Mouse (Mus musculus): ENCODE results near the gene 2310034G01Rik.
A peak's percentile ranks its signal among the peaks of the same experiment; 100 is the strongest.

Gene 2310034G01Rik

GRCm38 (mm10) chr19:46313116-46313515 lies 37.0 kb downstream of the 2310034G01Rik start:
- DNase-seq, result no peak

GRCm38 (mm10) chr19:46312566-46312965 lies 37.5 kb downstream of the 2310034G01Rik start:
- no peak for DNase-seq

- DNase-seq, result no peak
Measured at GRCm38 (mm10) chr19:46311341-46311740, 38.8 kb downstream of the 2310034G01Rik start.

GRCm38 (mm10) chr19:46310312-46310865 lies 39.7 kb downstream of the 2310034G01Rik start:
- DNase-seq, result no peak

DNA sequence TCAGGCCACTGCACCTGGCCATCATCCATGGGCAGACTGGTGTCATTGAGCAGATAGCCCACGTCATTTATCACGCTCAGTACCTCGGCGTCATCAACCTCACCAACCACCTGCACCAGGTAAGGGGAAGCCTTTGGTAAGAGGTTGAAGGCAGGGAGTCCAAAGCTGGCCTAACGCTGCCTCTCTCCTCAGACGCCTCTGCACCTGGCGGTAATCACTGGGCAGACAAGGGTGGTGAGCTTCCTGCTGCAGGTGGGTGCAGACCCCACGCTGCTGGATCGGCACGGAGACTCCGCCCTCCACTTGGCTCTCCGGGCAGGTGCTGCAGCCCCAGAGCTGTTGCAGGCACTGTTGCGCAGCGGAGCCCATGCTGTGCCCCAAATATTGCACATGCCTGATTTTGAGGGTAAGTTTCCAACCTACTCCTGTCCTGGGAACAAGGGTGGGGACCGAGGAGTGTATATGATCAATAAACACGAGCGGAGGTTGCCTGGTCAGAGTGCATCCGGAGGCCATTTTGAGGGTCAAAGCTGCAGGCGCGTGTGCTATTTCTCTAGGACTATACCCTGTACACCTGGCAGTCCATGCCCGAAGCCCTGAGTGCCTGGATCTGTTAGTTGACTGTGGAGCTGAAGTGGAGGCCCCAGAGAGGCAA lies 40.3 kb downstream of the 2310034G01Rik start:
- DNase-seq, result no peak

DNA sequence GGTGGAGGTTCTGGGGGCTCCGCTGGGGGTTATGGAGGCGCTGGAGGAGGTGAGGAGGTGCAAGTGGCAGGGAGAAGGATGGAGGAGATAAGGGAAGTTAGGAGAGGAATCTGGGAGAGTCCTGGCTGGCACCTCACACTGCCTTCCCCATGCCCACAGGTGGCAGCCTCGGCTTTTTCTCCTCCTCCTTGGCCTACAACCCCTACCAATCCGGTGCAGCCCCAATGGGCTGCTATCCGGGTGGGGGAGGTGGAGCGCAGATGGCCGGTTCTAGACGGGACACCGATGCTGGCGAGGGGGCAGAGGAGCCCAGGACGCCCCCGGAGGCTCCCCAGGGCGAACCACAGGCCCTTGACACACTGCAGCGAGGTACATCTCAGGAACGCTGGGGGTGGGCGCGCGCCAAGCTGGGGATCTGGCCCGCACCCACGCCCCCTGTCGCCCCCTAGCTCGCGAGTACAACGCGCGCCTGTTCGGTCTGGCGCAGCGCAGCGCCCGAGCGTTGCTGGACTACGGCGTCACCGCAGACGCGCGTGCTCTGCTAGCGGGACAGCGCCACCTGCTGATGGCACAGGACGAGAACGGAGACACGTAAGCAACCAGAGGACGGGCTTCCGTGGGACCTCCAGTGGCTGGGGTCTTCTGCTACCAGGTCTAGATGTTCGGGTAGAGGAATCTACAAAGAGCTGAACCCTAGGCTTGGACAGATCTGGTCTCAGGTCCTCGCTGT lies 41.2 kb downstream of the 2310034G01Rik start:
- peak; percentile 97 for DNase-seq

- DNase-seq, result no peak
Measured at GRCm38 (mm10) chr19:46308303-46308702, 41.8 kb downstream of the 2310034G01Rik start.

DNA sequence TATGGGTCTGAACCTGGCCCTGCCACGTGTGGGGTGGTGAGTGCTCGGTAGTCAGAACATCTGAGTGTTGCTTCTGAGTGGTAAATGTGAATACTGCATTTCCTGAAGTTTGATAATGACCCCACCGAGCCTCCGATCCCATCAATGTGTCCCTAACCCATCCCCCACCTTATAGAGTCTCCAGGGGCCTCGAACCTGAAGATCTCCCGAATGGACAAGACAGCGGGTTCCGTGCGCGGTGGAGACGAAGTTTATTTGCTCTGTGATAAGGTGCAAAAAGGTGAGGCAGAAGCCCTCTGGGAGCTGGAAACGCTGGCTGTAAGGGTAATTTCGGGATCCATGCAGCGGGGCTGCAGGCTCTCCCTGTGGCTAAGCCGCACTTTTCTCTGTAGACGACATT lies 42.3 kb downstream of the 2310034G01Rik start:
- no peak for DNase-seq

DNA sequence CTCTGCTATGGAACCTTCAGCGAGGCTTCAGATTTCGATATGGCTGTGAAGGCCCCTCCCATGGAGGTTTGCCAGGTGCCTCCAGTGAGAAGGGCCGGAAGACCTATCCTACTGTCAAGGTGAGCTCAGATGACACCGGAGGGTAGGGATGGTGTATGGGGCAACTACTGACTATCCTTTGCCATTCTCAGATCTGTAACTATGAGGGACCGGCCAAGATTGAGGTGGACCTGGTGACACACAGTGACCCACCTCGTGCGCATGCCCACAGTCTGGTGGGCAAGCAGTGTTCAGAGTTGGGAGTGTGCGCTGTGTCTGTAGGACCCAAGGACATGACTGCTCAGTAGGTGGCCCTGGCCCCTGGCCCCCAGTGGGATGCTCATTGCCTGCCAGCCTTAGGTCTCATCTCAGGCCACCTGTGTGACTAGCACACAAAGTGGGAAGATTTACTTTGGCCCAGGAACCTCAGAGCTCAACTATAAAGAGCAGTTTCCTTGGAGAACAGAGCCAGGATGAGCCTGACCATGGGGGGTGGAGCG lies 43.3 kb downstream of the 2310034G01Rik start:
- DNase-seq, result no peak

DNA sequence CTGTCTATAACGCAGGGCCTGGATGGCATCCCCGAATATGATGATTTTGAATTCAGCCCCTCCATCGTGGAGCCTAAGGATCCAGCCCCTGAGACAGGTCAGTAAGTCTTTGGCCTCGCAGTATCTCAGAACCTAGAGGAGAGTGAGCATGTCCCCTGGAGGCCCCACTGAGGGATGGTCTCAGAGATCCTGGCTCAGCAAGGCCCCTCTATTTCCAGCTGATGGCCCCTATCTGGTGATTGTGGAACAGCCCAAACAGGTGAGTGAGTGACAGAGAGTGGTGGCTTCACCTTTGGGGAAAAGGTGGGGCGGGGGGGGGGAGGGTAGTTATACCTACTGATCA lies 43.9 kb downstream of the 2310034G01Rik start:
- DNase-seq, result no peak

DNA sequence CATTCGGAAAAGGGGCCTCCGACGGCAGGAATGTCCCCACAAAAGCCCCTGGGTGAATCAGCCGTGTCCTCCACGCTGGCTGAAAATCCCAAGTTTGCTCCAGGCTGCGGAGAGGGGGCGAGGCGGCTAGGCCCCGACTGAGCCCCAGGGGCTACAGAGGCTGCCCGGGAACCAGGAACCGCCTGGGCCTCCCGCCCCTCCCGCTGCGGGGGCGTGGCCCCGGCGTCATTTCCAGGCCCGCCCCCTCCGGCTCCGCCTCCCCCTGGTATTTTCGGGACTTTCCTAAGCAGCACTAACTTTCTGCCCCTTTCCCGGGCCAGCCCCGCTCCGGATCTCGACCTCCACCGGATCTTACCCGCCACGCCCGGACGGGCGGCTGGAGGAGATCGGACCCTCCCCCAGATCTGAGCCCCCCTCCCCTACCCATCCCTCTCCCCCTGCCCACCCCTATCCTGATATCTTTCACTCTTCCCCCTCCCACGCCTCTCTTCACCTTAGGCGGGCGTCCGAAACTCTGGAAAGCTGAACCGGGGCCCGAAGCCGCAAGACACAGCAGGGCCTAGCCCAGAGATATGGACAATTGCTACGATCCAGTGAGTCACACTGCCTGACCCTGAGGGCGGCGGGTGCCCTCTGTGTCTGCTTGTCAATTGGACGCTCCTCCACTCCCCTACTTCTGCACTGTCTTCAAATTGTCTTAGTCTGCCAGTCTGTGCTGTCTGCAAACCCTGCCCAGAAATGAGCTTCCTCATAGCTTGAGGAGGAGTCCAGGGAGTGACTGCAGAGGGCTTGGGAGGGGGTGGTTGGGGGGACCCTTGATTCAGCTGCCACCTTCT lies 44.5 kb downstream of the 2310034G01Rik start:
- DNase-seq, result peak; percentile 69

- no peak for DNase-seq
Measured at GRCm38 (mm10) chr19:46304908-46305333, 45.2 kb downstream of the 2310034G01Rik start.

GRCm38 (mm10) chr19:46304216-46304841 lies 45.8 kb downstream of the 2310034G01Rik start, which contains the start of gene Nfkb2:
Gene Nfkb2, plus strand, starts transcription at chr19:46304320.
- peak; percentile 77 for DNase-seq

- DNase-seq, result no peak
Measured at GRCm38 (mm10) chr19:46303251-46304215, 46.6 kb downstream of the 2310034G01Rik start.

DNA sequence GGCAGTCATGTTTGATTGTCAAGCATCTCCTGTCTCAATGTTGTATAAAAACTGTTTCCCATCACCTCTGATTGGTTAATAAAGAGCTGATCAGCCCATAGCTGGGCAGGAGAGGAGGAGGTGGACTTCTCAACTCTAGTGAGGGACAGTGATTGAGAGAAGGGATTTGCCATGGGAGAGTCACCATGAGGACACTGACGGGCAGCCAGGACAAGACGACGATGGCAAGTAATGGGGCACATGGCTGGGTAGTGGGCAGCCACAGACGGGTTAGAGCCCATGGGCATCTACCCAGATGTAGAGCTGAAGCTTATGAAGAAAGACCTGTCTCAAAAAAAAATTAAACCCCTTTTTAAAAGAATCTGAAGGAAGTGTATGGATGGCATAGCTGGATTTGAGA lies 47.6 kb downstream of the 2310034G01Rik start:
- no peak for DNase-seq

GRCm38 (mm10) chr19:46300294-46301045 lies 49.6 kb downstream of the 2310034G01Rik start:
- no peak for DNase-seq

Data from right cerebral cortex, postnatal 14 days (tissue).